Mouse (Mus musculus) heart, embryonic 15.5 days (tissue): ENCODE data around the gene Tbrg1. TPM values are rescaled to one million over a fixed set of nuclear protein-coding genes. Genes with fewer than 3 reads are reported as not detected.

Experiments used
- ATAC-seq: fragments of 200-750 bp; cut with Nextera tagmentation; replicated peaks from 2 replicates; pipeline ENCODE4 v1.8.0; 2017; ENCODE audit warnings: low read depth, moderate TSS enrichment; ENCODE audit not compliant: insufficient number of reproducible peaks, insufficient read depth, low FRiP score
- H3K27ac ChIP-seq: fragments of 300-500 bp; sonication (generic); 2 replicates; pipeline ENCODE4 v1.5.1; 2015; ENCODE audit warnings: mild to moderate bottlenecking, inconsistent platforms
- H3K27me3 ChIP-seq: fragments of 300-500 bp; sonication (generic); 2 replicates; pipeline ENCODE4 v1.6.1; 2015; ENCODE audit warnings: inconsistent platforms
- H3K36me3 ChIP-seq: fragments of 300-500 bp; sonication (generic); 2 replicates; pipeline ENCODE4 v1.6.1; 2015; ENCODE audit warnings: mild to moderate bottlenecking, inconsistent platforms
- H3K4me1 ChIP-seq: fragments of 300-500 bp; sonication (generic); replicated peaks from 2 replicates; pipeline ENCODE4 v1.6.1; 2015; ENCODE audit warnings: inconsistent platforms
- H3K4me2 ChIP-seq: fragments of 300-500 bp; sonication (generic); 2 replicates; pipeline ENCODE4 v1.6.1; 2015; ENCODE audit warnings: inconsistent platforms, mild to moderate bottlenecking, moderate library complexity
- H3K4me3 ChIP-seq: fragments of 300-500 bp; sonication (generic); 2 replicates; pipeline ENCODE4 v1.5.1; 2015; ENCODE audit warnings: mild to moderate bottlenecking, inconsistent platforms
- H3K9ac ChIP-seq: fragments of 300-500 bp; sonication (generic); 2 replicates; pipeline ENCODE4 v1.6.1; 2015; ENCODE audit warnings: mild to moderate bottlenecking, inconsistent platforms
- H3K9me3 ChIP-seq: fragments of 300-500 bp; sonication (generic); replicated peaks from 2 replicates; pipeline ENCODE4 v1.6.1; 2016; ENCODE audit warnings: inconsistent platforms
- WGBS: fragments of 180-500 bp; shearing (Covaris S2); methylation state at CpG from one replicate; pipeline ENCODE4 v1.1.7; 2015; ENCODE audit warnings: mixed read lengths; 5-methylcytosine and 5-hydroxymethylcytosine counted together
- polyA plus RNA-seq: library from polyadenylated mRNA; unstranded; fragments of >200 nt; fragmentation: Nextera tagmentation; extraction: Ambion mirVana; gene quantifications from 2 replicates; pipeline ENCODE4 v1.2.1, GENCODE M21; 2015

Gene Tbrg1
- polyA plus RNA-seq = 94.8 and 102 TPM in 2 replicates

DNA sequence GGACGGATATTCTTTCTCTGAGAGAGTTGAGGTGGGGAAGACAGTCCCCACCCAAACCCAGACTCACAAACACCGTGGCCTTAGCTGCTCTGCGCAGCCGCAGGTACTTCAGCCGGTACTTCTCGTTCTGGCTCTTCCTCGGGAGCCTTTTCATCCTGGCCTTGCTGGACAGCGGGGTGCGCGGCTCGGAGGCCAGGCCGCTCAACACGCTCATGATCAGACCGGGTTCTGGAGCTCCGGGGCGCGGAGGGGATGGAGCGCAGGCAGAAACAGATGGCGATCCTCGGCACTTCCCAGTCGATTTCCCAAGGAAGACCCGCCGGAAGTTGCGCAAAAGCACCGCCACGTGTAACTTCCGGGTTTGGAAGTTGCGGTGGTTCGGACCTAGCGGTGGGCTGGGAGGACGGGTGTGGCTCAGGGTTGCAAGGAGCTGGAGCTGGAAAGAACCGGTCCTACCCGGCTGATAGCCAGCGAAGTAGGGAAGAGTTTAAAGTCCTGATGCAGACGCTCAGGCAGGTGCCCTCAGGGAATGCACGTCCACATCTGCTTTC lies at the start of gene Tbrg1:
TSS of gene Tbrg1 (minus strand) at position 382 of the 551 bp plus-strand sequence.
- H3K4me3 ChIP-seq = peak within 1 kb of the TSS; percentile 90
- peak within 1 kb of the TSS; percentile 87 for H3K4me2 ChIP-seq
- H3K36me3 ChIP-seq = peaks cover 24% of the 10 kb centered on the region
- peak; percentile 86 for ATAC-seq
- whole genome bisulfite sequencing = under 1% methylated on average over 36 of the region's 36 CpGs
- H3K27ac ChIP-seq = peak within 1 kb of the TSS; percentile 92
- H3K9ac ChIP-seq = peak within 1 kb of the TSS; percentile 81
- no peaks in the 10 kb centered on the region for H3K27me3 ChIP-seq
- no peaks in the 10 kb centered on the region for H3K9me3 ChIP-seq
- peaks cover 13% of the 10 kb centered on the region for H3K4me1 ChIP-seq

DNA sequence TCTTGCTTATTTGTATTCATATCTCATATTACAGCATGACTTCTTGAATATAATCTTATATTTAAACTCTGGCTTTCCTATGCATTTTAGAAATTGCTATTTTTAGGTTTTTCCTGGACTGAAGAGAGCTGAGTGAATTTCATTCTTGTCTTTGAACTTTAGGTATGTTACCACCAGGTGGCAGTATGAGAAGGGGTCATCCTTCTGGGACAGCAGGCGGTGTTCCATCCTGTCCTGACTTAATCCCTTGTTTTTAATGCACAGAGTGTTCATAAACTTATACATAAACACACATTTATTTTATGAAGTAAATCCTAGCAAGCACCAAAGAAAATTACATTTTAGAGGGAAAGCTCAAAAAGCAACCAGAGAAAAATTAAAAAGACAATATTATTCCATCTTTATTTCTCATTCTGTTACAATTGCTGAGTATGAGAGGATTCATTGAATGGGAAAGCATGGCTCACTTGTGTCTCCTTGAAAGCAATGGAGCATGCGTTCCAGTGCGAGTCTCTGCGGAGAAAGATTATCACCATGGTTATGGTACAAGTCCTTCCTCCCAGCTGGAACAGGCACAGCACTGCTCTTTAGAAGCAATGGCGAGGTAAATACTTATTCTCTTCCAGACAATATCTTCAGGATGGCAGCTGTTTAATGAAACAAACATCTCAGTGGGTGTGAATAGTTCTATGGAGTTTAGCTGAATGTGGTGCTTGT lies 33.0 kb upstream of the Tbrg1 start:
- no peaks in the 10 kb centered on the region for H3K9me3 ChIP-seq
- no peaks in the 10 kb centered on the region for H3K36me3 ChIP-seq
- no peaks in the 10 kb centered on the region for H3K27me3 ChIP-seq
- no peak overlapping the region for H3K4me3 ChIP-seq
- H3K27ac ChIP-seq = no peak overlapping the region
- H3K9ac ChIP-seq = no peak overlapping the region
- H3K4me2 ChIP-seq = no peak overlapping the region
- 51% methylated on average over 5 of the region's 5 CpGs for WGBS
- no peak for ATAC-seq
- no peaks in the 10 kb centered on the region for H3K4me1 ChIP-seq

GRCm38 (mm10) chr9:37687941-37688303 lies 30.8 kb upstream of the Tbrg1 start:
- H3K4me2 ChIP-seq = no peak overlapping the region
- H3K9me3 ChIP-seq = no peaks in the 10 kb centered on the region
- H3K36me3 ChIP-seq = no peaks in the 10 kb centered on the region
- H3K4me1 ChIP-seq = no peaks in the 10 kb centered on the region
- WGBS = 38% methylated on average over 3 of the region's 3 CpGs
- H3K27ac ChIP-seq = no peak overlapping the region
- no peak overlapping the region for H3K9ac ChIP-seq
- ATAC-seq = no peak
- no peaks in the 10 kb centered on the region for H3K27me3 ChIP-seq
- no peak overlapping the region for H3K4me3 ChIP-seq

GRCm38 (mm10) chr9:37687288-37687940 lies 30.3 kb upstream of the Tbrg1 start:
- Histone ChIP-seq H3K9me3 (no peaks in the 10 kb centered on the region), H3K4me3 (no peak overlapping the region), H3K4me2 (no peak overlapping the region), H3K27me3 (no peaks in the 10 kb centered on the region), H3K9ac (no peak overlapping the region), H3K4me1 (no peaks in the 10 kb centered on the region), H3K27ac (no peak overlapping the region), H3K36me3 (no peaks in the 10 kb centered on the region)
- no peak for ATAC-seq
- 84% methylated on average over 3 of the region's 3 CpGs for WGBS

DNA sequence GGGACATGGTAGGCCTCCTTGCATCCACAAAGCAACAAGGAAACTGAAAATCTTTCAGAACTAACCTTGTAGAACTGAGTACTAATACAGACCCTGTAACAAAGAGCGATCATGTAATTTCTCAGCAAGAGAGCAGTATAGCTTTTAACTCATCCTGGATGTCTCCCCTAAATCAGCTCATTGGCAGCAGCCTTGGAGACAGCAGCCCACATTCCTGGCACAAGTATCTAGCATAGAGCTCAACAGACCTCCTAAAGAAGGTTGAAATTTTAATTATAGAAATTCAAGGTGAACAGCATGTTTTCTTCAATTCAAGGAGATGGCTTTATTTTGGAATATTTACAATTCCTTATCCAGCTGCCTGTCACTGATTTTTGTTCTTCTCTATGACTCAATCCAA lies 24.0 kb upstream of the Tbrg1 start:
- 83% methylated on average over 1 of the region's 1 CpGs for WGBS
- Histone ChIP-seq H3K27ac (no peak overlapping the region), H3K4me3 (no peak overlapping the region), H3K27me3 (no peaks in the 10 kb centered on the region), H3K9ac (no peak overlapping the region), H3K36me3 (no peaks in the 10 kb centered on the region), H3K9me3 (no peaks in the 10 kb centered on the region), H3K4me2 (no peak overlapping the region), H3K4me1 (no peaks in the 10 kb centered on the region)
- ATAC-seq = no peak

DNA sequence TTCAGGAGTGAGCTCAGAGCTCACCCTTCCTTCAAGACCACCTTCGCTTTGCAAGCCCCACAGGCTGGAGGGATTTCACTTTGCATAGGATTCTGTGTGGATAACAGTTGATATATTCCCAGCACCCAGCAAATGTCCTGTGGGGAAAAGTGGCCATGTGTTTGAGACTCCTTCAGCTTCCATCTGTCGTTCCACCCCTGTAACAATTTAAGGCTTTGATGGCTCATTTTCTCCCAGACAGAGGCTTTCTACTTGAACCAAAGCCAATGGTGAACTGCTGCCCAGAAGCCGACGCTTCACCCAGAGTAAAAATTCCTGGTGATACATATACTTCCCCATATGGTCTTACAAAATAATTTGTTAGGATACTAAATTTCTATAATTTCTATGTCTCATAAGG lies 18.2 kb upstream of the Tbrg1 start:
- Histone ChIP-seq H3K27me3 (no peaks in the 10 kb centered on the region), H3K9me3 (no peaks in the 10 kb centered on the region), H3K9ac (no peak overlapping the region), H3K36me3 (no peaks in the 10 kb centered on the region), H3K4me2 (no peak overlapping the region), H3K4me3 (no peak overlapping the region), H3K4me1 (no peaks in the 10 kb centered on the region), H3K27ac (no peak overlapping the region)
- ATAC-seq = no peak
- WGBS = 65% methylated on average over 4 of the region's 4 CpGs

DNA sequence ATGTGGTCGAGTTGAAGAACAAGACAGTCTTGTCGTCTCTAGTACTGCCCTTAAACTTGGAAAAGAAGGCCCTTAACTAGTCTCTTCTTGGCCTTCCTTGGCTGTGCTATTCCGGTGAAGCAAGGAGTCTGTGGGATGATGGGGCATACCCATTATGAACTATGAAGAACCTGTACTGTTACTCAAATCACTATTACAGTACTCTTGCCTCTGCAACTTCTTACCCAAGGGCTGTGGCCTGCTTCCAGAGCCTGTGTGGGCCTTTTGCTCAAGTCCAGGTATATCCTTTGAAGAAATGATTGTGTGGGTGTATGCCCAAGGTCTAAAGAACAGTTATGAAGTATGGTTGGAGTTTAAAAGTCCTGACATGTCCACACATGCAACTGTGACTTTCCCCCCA lies 13.1 kb upstream of the Tbrg1 start:
- no peaks in the 10 kb centered on the region for H3K36me3 ChIP-seq
- 0 out of 2 replicates have a peak, but pooled peaks cover 4% of the 10 kb centered on the region for H3K4me1 ChIP-seq
- no peaks in the 10 kb centered on the region for H3K27me3 ChIP-seq
- 85% methylated on average over 3 of the region's 3 CpGs for WGBS
- no peak overlapping the region for H3K4me3 ChIP-seq
- ATAC-seq = no peak
- H3K4me2 ChIP-seq = no peak overlapping the region
- H3K9me3 ChIP-seq = no peaks in the 10 kb centered on the region
- H3K27ac ChIP-seq = no peak overlapping the region
- no peak overlapping the region for H3K9ac ChIP-seq

GRCm38 (mm10) chr9:37669678-37670077 lies 12.6 kb upstream of the Tbrg1 start:
- Histone ChIP-seq H3K36me3 (no peaks in the 10 kb centered on the region), H3K27me3 (no peaks in the 10 kb centered on the region), H3K4me3 (no peak overlapping the region), H3K9ac (no peak overlapping the region), H3K27ac (no peak overlapping the region), H3K4me1 (0 out of 2 replicates have a peak, but pooled peaks cover 4% of the 10 kb centered on the region), H3K9me3 (no peaks in the 10 kb centered on the region), H3K4me2 (no peak overlapping the region)
- 63% methylated on average over 4 of the region's 4 CpGs for WGBS
- ATAC-seq = no peak

DNA sequence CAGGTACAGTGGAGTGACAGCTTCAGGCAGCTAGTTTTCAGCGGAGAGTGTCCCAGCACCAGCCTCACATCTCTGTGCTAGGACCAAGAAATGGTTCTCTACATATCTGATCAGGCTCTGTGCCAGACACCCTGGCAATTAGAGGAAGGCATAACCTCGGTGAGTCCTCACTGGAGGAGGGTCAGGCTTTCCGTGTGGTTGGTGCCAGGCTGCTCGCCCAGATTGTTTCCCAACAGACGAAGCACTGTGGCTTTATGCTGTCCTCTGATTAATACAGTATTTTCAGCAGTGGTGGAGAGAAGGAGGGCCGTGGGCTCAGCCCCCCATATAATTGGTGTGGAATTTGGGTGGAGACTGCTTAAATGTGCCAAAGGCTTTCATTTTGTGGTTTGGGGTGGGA lies 12.0 kb upstream of the Tbrg1 start, which contains the start of gene Panx3:
TSS of gene Panx3 (minus strand) at position 121 of the 400 bp plus-strand sequence.
- no peak for ATAC-seq
- Histone ChIP-seq H3K36me3 (no peaks in the 10 kb centered on the region), H3K27me3 (no peaks in the 10 kb centered on the region), H3K27ac (no peak within 1 kb of the TSS), H3K4me1 (0 out of 2 replicates have a peak, but pooled peaks cover 4% of the 10 kb centered on the region), H3K9me3 (no peaks in the 10 kb centered on the region), H3K4me3 (no peak within 1 kb of the TSS), H3K9ac (no peak within 1 kb of the TSS), H3K4me2 (no peak within 1 kb of the TSS)
- 56% methylated on average over 6 of the region's 6 CpGs for WGBS

DNA sequence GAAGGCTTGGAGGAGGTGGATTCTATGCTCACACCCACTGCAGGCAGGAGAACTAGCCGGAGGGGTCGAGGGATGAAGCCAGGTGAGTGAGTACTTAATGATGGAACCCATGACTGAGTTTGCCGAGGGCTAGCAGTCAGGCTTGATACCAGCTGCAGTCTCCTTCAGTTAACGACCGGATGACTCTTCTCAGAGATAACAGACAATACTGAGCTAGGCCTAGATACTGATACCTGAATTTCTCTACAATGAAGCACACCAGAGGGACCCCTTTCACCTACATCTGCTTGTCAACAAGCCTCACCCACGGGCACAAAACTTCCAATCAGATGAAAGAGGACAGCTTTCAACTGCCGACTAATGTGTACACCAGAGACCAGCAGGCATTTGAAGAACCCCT lies 8.9 kb upstream of the Tbrg1 start:
- no peaks in the 10 kb centered on the region for H3K36me3 ChIP-seq
- no peak overlapping the region for H3K4me2 ChIP-seq
- 0 out of 2 replicates have a peak, but pooled peaks cover 4% of the 10 kb centered on the region for H3K4me1 ChIP-seq
- no peak overlapping the region for H3K27ac ChIP-seq
- H3K9me3 ChIP-seq = no peaks in the 10 kb centered on the region
- no peak overlapping the region for H3K4me3 ChIP-seq
- no peaks in the 10 kb centered on the region for H3K27me3 ChIP-seq
- WGBS = 52% methylated on average over 7 of the region's 7 CpGs
- ATAC-seq = no peak
- no peak overlapping the region for H3K9ac ChIP-seq

- Histone ChIP-seq H3K27ac (no peak overlapping the region), H3K4me1 (0 out of 2 replicates have a peak, but pooled peaks cover 4% of the 10 kb centered on the region), H3K4me3 (no peak overlapping the region), H3K36me3 (no peaks in the 10 kb centered on the region), H3K27me3 (no peaks in the 10 kb centered on the region), H3K9me3 (no peaks in the 10 kb centered on the region), H3K4me2 (no peak overlapping the region), H3K9ac (no peak overlapping the region)
- ATAC-seq = no peak
- 47% methylated on average over 2 of the region's 2 CpGs for WGBS
Observed at GRCm38 (mm10) chr9:37664604-37665003, 7.5 kb upstream of the Tbrg1 start.
